Mouse (Mus musculus): ENCODE measurements around the gene Rnf115. TPM values are rescaled to one million over a fixed set of nuclear protein-coding genes. Genes with fewer than 3 reads are reported as not detected.
A peak's percentile ranks its signal among the peaks of the same experiment; 100 is the strongest.

Rnf115 gene
- total RNA-seq, 2 experiments from 2014 or later, result 64.1 to 67.2 TPM

- DNase-seq (ENCODE audit: extremely low spot score in 1 of 2, low spot score in 2 of 2), result no peak
- intact Hi-C loops (cut with DNase I), result no loop called here
Observed at GRCm38 (mm10) chr3:96820116-96820915, 92.9 kb downstream of the Rnf115 start.

- DNase-seq (ENCODE audit: extremely low spot score in 1 of 2, low spot score in 2 of 2), result no peak
- intact Hi-C loops (cut with DNase I), result no loop called here
Observed at GRCm38 (mm10) chr3:96821581-96821980, 94.1 kb downstream of the Rnf115 start.

GRCm38 (mm10) chr3:96823701-96824100 lies 96.2 kb downstream of the Rnf115 start:
- no peak for DNase-seq (ENCODE audit: extremely low spot score in 1 of 2, low spot score in 2 of 2)

GRCm38 (mm10) chr3:96824614-96825013 lies 97.2 kb downstream of the Rnf115 start:
- no peak for DNase-seq (ENCODE audit: extremely low spot score in 1 of 2, low spot score in 2 of 2)
- intact Hi-C loops (cut with DNase I), result no loop called here

More at GRCm38 (mm10) chr3:96823701-96824100, 96.2 kb downstream of the Rnf115 start:
- intact Hi-C loops (cut with DNase I), result no loop called here

- intact Hi-C loops (cut with DNase I), result no loop called here
- no peak for DNase-seq (ENCODE audit: extremely low spot score in 1 of 2, low spot score in 2 of 2)
Observed at GRCm38 (mm10) chr3:96825261-96825660, 97.8 kb downstream of the Rnf115 start.

GRCm38 (mm10) chr3:96828308-96828864 lies 100.9 kb downstream of the Rnf115 start:
- intact Hi-C loops (cut with DNase I), result no loop called here
- DNase-seq (ENCODE audit: extremely low spot score in 1 of 2, low spot score in 2 of 2), result peak in 1 of 2 experiments; percentile 12

GRCm38 (mm10) chr3:96828984-96829383 lies 101.5 kb downstream of the Rnf115 start, which contains the start of the genes Pdzk1 and Cd160:
Gene Pdzk1, plus strand, starts transcription at chr3:96829284.
Gene Cd160, minus strand, starts transcription at chr3:96829351.
- intact Hi-C loops (cut with DNase I), result no loop called here
- DNase-seq (ENCODE audit: extremely low spot score in 1 of 2, low spot score in 2 of 2), result no peak

- intact Hi-C loops (cut with DNase I), result no loop called here
- no peak for DNase-seq (ENCODE audit: extremely low spot score in 1 of 2, low spot score in 2 of 2)
Observed at GRCm38 (mm10) chr3:96829856-96830255, 102.4 kb downstream of the Rnf115 start.

- DNase-seq (ENCODE audit: extremely low spot score in 1 of 2, low spot score in 2 of 2), result no peak
- intact Hi-C loops (cut with DNase I), result no loop called here
Observed at GRCm38 (mm10) chr3:96832930-96833329, 105.5 kb downstream of the Rnf115 start.

GRCm38 (mm10) chr3:96834587-96835348 lies 107.3 kb downstream of the Rnf115 start:
- intact Hi-C loops (cut with DNase I), result no loop called here
- no peak for DNase-seq (ENCODE audit: extremely low spot score in 1 of 2, low spot score in 2 of 2)

GRCm38 (mm10) chr3:96836414-96836813 lies 109.0 kb downstream of the Rnf115 start:
- intact Hi-C loops (cut with DNase I), result no loop called here
- DNase-seq (ENCODE audit: extremely low spot score in 1 of 2, low spot score in 2 of 2), result no peak

GRCm38 (mm10) chr3:96838996-96839645 lies 111.7 kb downstream of the Rnf115 start:
- intact Hi-C loops (cut with DNase I), result no loop called here
- DNase-seq (ENCODE audit: extremely low spot score in 1 of 2, low spot score in 2 of 2), result no peak

Other genes starting within 250 kb of the Rnf115 start
- under 1 TPM; 0.39 to 0.57 TPM for gene Hfe2, start 202.5 kb upstream of the Rnf115 start, total RNA-seq (2021)
- gene Txnip, start 169.7 kb upstream of the Rnf115 start, total RNA-seq (2021), result 10 to 100 TPM; 40.3 to 45.4 TPM
- gene Gm16253, start 150.7 kb upstream of the Rnf115 start, total RNA-seq (2021), result not detected
- 10 to 100 TPM; 26.3 to 29.3 TPM for gene Polr3gl, start 133.5 kb upstream of the Rnf115 start, total RNA-seq (2021)
- gene Ankrd34a, start 131.0 kb upstream of the Rnf115 start, total RNA-seq (2021), result 10 to 100 TPM; 56.6 to 57.0 TPM
- 10 to 100 TPM; 26.5 to 27.1 TPM for gene Lix1l, start 126.5 kb upstream of the Rnf115 start, total RNA-seq (2021)
- gene Rbm8a, start 97.7 kb upstream of the Rnf115 start, total RNA-seq (2021), result 10 to 100 TPM; 48.0 to 54.2 TPM
- 10 to 100 TPM; 46.2 to 47.7 TPM for gene Pex11b, start 92.3 kb upstream of the Rnf115 start, total RNA-seq (2021)
- under 1 TPM; 0.12 to 0.28 TPM for gene Gm42957, start 92.2 kb upstream of the Rnf115 start, total RNA-seq (2021)
- gene Itga10, start 82.1 kb upstream of the Rnf115 start, total RNA-seq (2021), result 1 to 10 TPM; 1.4 to 1.9 TPM
- gene Ankrd35, start 57.5 kb upstream of the Rnf115 start, total RNA-seq (2021), result 1 to 10 TPM; 7.1 to 7.9 TPM
- 10 to 100 TPM; 19.7 to 26.6 TPM for gene Pias3, start 31.3 kb upstream of the Rnf115 start, total RNA-seq (2021)
- gene Nudt17, start 19.1 kb upstream of the Rnf115 start, total RNA-seq (2021), result 1 to 10 TPM; 4.7 to 5.8 TPM
- gene Polr3c, start within 50 bp of the Rnf115 start, total RNA-seq (2021), result 10 to 100 TPM; 27.5 to 28.1 TPM
- not detected for gene Pdzk1, start 101.6 kb downstream of the Rnf115 start, total RNA-seq (2021)
- not detected for gene Cd160, start 101.7 kb downstream of the Rnf115 start, total RNA-seq (2021)
- 1 to 10 TPM; 2.2 to 2.8 TPM for gene Gja5, start 177.0 kb downstream of the Rnf115 start, total RNA-seq (2021)
- gene Gpr89, start 177.7 kb downstream of the Rnf115 start, total RNA-seq (2021), result 10 to 100 TPM; 43.8 to 45.9 TPM
- gene Gja8, start 198.4 kb downstream of the Rnf115 start, total RNA-seq (2021), result not detected

All from left cerebral cortex, postnatal 10 days (tissue).